Mouse (Mus musculus): ENCODE measurements around the gene Sema4a. TPM values are rescaled to one million over a fixed set of nuclear protein-coding genes. Genes with fewer than 3 reads are reported as not detected.

Sema4a gene
- polyA plus RNA-seq, 1 experiment from 2014 or later = 12.2 TPM

GRCm38 (mm10) chr3:88420771-88421170 is 40.2 kb downstream of the Sema4a start:
- Histone ChIP-seq H3K4me1 (ENCODE audit: control insufficient read depth, insufficient read depth, low read length) (peaks cover 10% of the 10 kb centered on the region), H3K27me3 (replicated peaks; ENCODE audit: control insufficient read depth, insufficient read depth, low read length) (no peaks in the 10 kb centered on the region), H3K4me2 (ENCODE audit: low read length) (no peak overlapping the region), H3K36me3 (ENCODE audit: control insufficient read depth, insufficient read depth, low read length) (peaks cover 55% of the 10 kb centered on the region), H3K4me3 (ENCODE audit: low read depth, low read length) (no peak overlapping the region), H3K9ac (ENCODE audit: low read length) (no peak overlapping the region), H3K9me3 (replicated peaks; ENCODE audit: control insufficient read depth, low read length) (no peaks in the 10 kb centered on the region), H3K27ac (ENCODE audit: low read depth, low read length) (no peak overlapping the region)
- 96% methylated on average over 19 of the region's 19 CpGs for WGBS
- DNase-seq (ENCODE audit: low spot score) (no peak), ATAC-seq (no peak)

- ATAC-seq = no peak
- WGBS = 89% methylated on average over 6 of the region's 6 CpGs
- no peaks in the 10 kb centered on the region for H3K27me3 ChIP-seq (replicated peaks; ENCODE audit: control insufficient read depth, insufficient read depth, low read length)
- H3K4me3 ChIP-seq (ENCODE audit: low read depth, low read length) = no peak overlapping the region
- no peak for DNase-seq (ENCODE audit: low spot score)
- H3K4me1 ChIP-seq (ENCODE audit: control insufficient read depth, insufficient read depth, low read length) = no peaks in the 10 kb centered on the region; the same call in 1 of the 2 replicates
- H3K9ac ChIP-seq (ENCODE audit: low read length) = no peak overlapping the region
- H3K27ac ChIP-seq (ENCODE audit: low read depth, low read length) = no peak overlapping the region
- H3K4me2 ChIP-seq (ENCODE audit: low read length) = no peak overlapping the region
- no peaks in the 10 kb centered on the region for H3K9me3 ChIP-seq (replicated peaks; ENCODE audit: control insufficient read depth, low read length)
- H3K36me3 ChIP-seq (ENCODE audit: control insufficient read depth, insufficient read depth, low read length) = peaks cover 79% of the 10 kb centered on the region
Measured at GRCm38 (mm10) chr3:88418016-88418415, 43.0 kb downstream of the Sema4a start.

DNA sequence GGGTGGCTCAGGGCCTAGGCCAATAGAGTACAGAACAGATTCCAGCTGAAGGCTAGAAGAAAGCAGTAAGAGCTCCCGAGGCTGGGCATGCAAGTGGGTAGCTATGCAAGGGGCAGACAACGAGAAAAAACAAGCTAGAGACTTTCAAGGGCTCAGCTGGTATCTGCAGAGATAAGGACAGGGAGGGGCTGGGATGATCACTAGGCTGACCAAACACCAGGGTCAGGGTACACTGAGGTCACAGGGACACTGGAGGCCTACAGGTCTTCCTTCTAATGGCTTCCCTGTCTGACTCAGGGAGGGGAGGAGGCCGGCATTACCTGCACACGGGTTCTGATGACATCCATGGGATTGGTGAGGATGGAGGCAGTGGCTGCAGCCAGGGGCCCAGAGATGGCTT is 45.3 kb downstream of the Sema4a start:
- ATAC-seq = no peak
- H3K36me3 ChIP-seq (ENCODE audit: control insufficient read depth, insufficient read depth, low read length) = peaks cover 85% of the 10 kb centered on the region
- DNase-seq (ENCODE audit: low spot score) = no peak
- H3K9me3 ChIP-seq (replicated peaks; ENCODE audit: control insufficient read depth, low read length) = no peaks in the 10 kb centered on the region
- H3K4me2 ChIP-seq (ENCODE audit: low read length) = no peak overlapping the region
- no peaks in the 10 kb centered on the region for H3K27me3 ChIP-seq (replicated peaks; ENCODE audit: control insufficient read depth, insufficient read depth, low read length)
- no peak overlapping the region for H3K27ac ChIP-seq (ENCODE audit: low read depth, low read length)
- 90% methylated on average over 4 of the region's 4 CpGs for WGBS
- H3K4me3 ChIP-seq (ENCODE audit: low read depth, low read length) = no peak overlapping the region
- no peaks in the 10 kb centered on the region for H3K4me1 ChIP-seq (ENCODE audit: control insufficient read depth, insufficient read depth, low read length)
- no peak overlapping the region for H3K9ac ChIP-seq (ENCODE audit: low read length)

DNA sequence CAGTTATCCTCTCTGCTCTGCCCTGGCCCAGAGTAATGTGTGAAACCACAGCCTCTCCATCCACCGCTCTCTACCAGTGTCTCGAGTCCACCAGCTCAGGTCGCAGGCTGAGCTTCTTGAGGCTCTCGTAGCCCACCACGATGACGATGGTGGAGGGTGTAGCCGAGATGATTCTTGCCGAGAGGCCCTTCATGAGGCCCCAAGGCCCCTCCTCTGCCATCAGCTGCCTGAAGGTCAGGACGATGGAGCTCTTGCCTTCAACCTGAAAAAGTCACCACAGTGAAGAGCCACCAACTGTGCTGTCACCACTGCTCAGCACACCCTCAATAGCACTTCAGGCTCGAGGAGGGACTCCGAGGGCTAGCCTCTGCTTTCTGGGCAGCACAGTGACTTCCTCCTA is 48.3 kb downstream of the Sema4a start:
- no peak overlapping the region for H3K4me3 ChIP-seq (ENCODE audit: low read depth, low read length)
- H3K27me3 ChIP-seq (replicated peaks; ENCODE audit: control insufficient read depth, insufficient read depth, low read length) = no peaks in the 10 kb centered on the region
- peaks cover 57% of the 10 kb centered on the region for H3K36me3 ChIP-seq (ENCODE audit: control insufficient read depth, insufficient read depth, low read length)
- no peak overlapping the region for H3K4me2 ChIP-seq (ENCODE audit: low read length)
- DNase-seq (ENCODE audit: low spot score) (no peak), ATAC-seq (no peak)
- peaks cover 4% of the 10 kb centered on the region; the same call in 1 of the 2 replicates for H3K4me1 ChIP-seq (ENCODE audit: control insufficient read depth, insufficient read depth, low read length)
- H3K27ac ChIP-seq (ENCODE audit: low read depth, low read length) = no peak overlapping the region
- H3K9ac ChIP-seq (ENCODE audit: low read length) = no peak overlapping the region
- no peaks in the 10 kb centered on the region for H3K9me3 ChIP-seq (replicated peaks; ENCODE audit: control insufficient read depth, low read length)
- 92% methylated on average over 11 of the region's 11 CpGs for WGBS

DNA sequence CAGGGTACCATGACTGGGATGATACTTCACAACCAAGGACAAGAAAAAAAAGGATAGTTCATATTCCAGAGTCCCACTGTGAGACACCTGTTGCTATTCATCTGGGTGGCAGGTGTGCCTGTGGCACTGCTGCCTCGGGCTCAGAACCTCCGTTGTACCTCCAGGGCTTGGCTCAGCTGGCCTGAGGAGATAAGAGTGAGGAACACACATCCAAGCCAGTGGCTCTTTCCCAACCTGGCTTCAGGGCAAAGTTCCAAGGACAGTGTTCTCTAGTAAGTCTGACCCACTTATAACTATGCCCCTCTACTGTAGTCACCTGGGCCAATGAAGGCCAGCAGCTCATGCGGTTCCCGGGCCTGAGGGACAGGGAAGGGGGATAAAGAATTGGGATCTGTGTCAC is 49.3 kb downstream of the Sema4a start:
- H3K36me3 ChIP-seq (ENCODE audit: control insufficient read depth, insufficient read depth, low read length) = peaks cover 48% of the 10 kb centered on the region
- ATAC-seq = no peak
- 91% methylated on average over 4 of the region's 4 CpGs for WGBS

GRCm38 (mm10) chr3:88410645-88411031 is 50.3 kb downstream of the Sema4a start:
- Histone ChIP-seq H3K27me3 (replicated peaks; ENCODE audit: control insufficient read depth, insufficient read depth, low read length) (no peaks in the 10 kb centered on the region), H3K9ac (ENCODE audit: low read length) (peak overlapping the region; percentile 35; the same call in 1 of the 2 replicates), H3K27ac (ENCODE audit: low read depth, low read length) (peak overlapping the region; percentile 18; the same call in 1 of the 2 replicates), H3K4me2 (ENCODE audit: low read length) (peak overlapping the region; percentile 66), H3K4me1 (ENCODE audit: control insufficient read depth, insufficient read depth, low read length) (peaks cover 4% of the 10 kb centered on the region; the same call in 1 of the 2 replicates), H3K9me3 (replicated peaks; ENCODE audit: control insufficient read depth, low read length) (no peaks in the 10 kb centered on the region), H3K36me3 (ENCODE audit: control insufficient read depth, insufficient read depth, low read length) (peaks cover 39% of the 10 kb centered on the region), H3K4me3 (ENCODE audit: low read depth, low read length) (peak overlapping the region; percentile 56)
- WGBS = 25% methylated on average over 7 of the region's 7 CpGs
- DNase-seq (ENCODE audit: low spot score) (no peak), ATAC-seq (no peak)

More for the DNA sequence above, 49.3 kb downstream of the Sema4a start:
- H3K27me3 ChIP-seq (replicated peaks; ENCODE audit: control insufficient read depth, insufficient read depth, low read length) = no peaks in the 10 kb centered on the region
- H3K4me3 ChIP-seq (ENCODE audit: low read depth, low read length) = no peak overlapping the region
- peaks cover 4% of the 10 kb centered on the region; the same call in 1 of the 2 replicates for H3K4me1 ChIP-seq (ENCODE audit: control insufficient read depth, insufficient read depth, low read length)
- H3K4me2 ChIP-seq (ENCODE audit: low read length) = no peak overlapping the region
- H3K27ac ChIP-seq (ENCODE audit: low read depth, low read length) = no peak overlapping the region
- no peaks in the 10 kb centered on the region for H3K9me3 ChIP-seq (replicated peaks; ENCODE audit: control insufficient read depth, low read length)
- H3K9ac ChIP-seq (ENCODE audit: low read length) = no peak overlapping the region
- DNase-seq (ENCODE audit: low spot score) = no peak

DNA sequence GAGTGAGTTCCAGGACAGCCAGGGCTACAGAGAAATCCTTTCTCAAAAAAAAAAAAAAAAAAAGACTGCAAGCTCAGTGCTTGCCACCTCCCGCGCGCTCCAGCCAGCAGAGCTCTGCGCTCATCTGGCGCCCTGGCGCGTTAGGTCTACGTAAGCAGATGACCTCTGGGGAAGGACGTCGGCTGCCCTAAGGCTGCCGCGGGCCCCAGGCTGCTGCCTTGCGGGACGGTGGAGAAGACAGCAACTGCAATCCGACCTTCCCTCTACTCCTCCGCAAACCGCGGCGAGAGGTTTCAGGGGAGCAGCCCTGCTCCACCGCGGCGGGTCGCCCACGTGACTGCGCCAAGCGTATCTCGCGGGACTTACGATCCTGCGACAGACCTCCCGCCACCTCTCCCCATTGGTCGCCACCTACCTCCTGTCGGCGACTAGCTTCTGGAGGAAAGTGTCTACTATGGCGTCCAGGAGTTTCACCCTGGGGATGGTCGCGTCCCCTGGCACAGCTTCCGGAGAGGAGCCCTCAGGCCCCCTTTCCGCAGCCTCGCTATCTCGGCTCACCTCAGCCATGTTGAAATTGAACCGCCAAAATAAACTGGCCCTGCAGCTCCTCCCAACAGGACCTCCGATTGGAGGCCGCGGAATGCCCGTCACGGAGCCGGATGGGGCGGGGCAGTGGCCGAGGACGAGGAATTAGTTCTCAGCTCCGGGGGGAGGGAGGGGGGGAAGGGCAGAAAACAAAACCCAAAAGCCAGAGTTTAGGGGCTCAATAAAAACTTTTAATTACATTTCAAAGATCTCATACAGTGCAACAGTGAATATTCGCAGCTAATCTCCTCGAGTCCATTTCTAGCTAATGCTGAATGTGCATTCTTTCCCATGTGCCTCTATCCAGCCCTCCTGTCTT is 51.0 kb downstream of the Sema4a start, which contains the start of gene Pmf1:
Gene Pmf1 (minus strand): TSS at position 591 of the 904 bp plus-strand sequence.
- Histone ChIP-seq H3K4me3 (ENCODE audit: low read depth, low read length) (peak within 1 kb of the TSS; percentile 56), H3K27ac (ENCODE audit: low read depth, low read length) (peak within 1 kb of the TSS; percentile 84), H3K36me3 (ENCODE audit: control insufficient read depth, insufficient read depth, low read length) (peaks cover 33% of the 10 kb centered on the region), H3K9ac (ENCODE audit: low read length) (peak within 1 kb of the TSS; percentile 76), H3K4me1 (ENCODE audit: control insufficient read depth, insufficient read depth, low read length) (peaks cover 4% of the 10 kb centered on the region; the same call in 1 of the 2 replicates), H3K27me3 (replicated peaks; ENCODE audit: control insufficient read depth, insufficient read depth, low read length) (no peaks in the 10 kb centered on the region), H3K4me2 (ENCODE audit: low read length) (peak within 1 kb of the TSS; percentile 66), H3K9me3 (replicated peaks; ENCODE audit: control insufficient read depth, low read length) (no peaks in the 10 kb centered on the region)
- peak; percentile 94 for ATAC-seq
- DNase-seq (ENCODE audit: low spot score) = peak; percentile 94
- under 1% methylated on average over 54 of the region's 54 CpGs for WGBS

GRCm38 (mm10) chr3:88408953-88409352 is 52.0 kb downstream of the Sema4a start:
- Histone ChIP-seq H3K36me3 (ENCODE audit: control insufficient read depth, insufficient read depth, low read length) (peaks cover 24% of the 10 kb centered on the region), H3K27ac (ENCODE audit: low read depth, low read length) (no peak overlapping the region), H3K9ac (ENCODE audit: low read length) (peak overlapping the region; percentile 76), H3K27me3 (replicated peaks; ENCODE audit: control insufficient read depth, insufficient read depth, low read length) (no peaks in the 10 kb centered on the region), H3K4me2 (ENCODE audit: low read length) (peak overlapping the region; percentile 66), H3K9me3 (replicated peaks; ENCODE audit: control insufficient read depth, low read length) (no peaks in the 10 kb centered on the region), H3K4me1 (ENCODE audit: control insufficient read depth, insufficient read depth, low read length) (peaks cover 4% of the 10 kb centered on the region; the same call in 1 of the 2 replicates), H3K4me3 (ENCODE audit: low read depth, low read length) (peak overlapping the region; percentile 56; the same call in 1 of the 2 replicates)
- 65% methylated on average over 5 of the region's 5 CpGs for WGBS
- DNase-seq (ENCODE audit: low spot score) (no peak), ATAC-seq (no peak)

DNA sequence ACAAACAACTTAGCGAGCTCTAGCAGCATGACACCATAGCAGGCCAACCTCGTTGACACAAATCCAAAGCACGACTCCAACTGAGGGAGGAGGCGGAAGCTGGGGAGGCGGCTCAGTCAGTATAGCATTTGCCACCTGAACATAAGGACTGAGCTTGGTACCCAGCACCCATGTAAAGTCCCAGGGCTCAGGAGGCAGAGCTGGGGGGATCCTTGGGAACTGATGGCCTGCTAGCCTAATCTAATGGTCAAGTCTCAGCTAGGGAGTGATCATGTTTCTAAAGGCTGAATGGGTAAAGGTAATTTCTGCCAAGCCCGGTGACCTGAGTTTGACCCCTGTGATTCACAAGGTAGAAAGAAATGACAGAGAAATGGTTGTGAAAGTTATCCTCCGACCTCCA is 53.5 kb downstream of the Sema4a start:
- H3K4me1 ChIP-seq (ENCODE audit: control insufficient read depth, insufficient read depth, low read length) = peaks cover 4% of the 10 kb centered on the region; the same call in 1 of the 2 replicates
- peaks cover 15% of the 10 kb centered on the region for H3K36me3 ChIP-seq (ENCODE audit: control insufficient read depth, insufficient read depth, low read length)
- H3K4me2 ChIP-seq (ENCODE audit: low read length) = no peak overlapping the region
- no peaks in the 10 kb centered on the region for H3K9me3 ChIP-seq (replicated peaks; ENCODE audit: control insufficient read depth, low read length)
- 55% methylated on average over 7 of the region's 7 CpGs for WGBS
- no peak overlapping the region for H3K9ac ChIP-seq (ENCODE audit: low read length)
- ATAC-seq (no peak), DNase-seq (ENCODE audit: low spot score) (no peak)
- no peak overlapping the region for H3K27ac ChIP-seq (ENCODE audit: low read depth, low read length)
- H3K27me3 ChIP-seq (replicated peaks; ENCODE audit: control insufficient read depth, insufficient read depth, low read length) = no peaks in the 10 kb centered on the region
- H3K4me3 ChIP-seq (ENCODE audit: low read depth, low read length) = no peak overlapping the region
